Mouse (Mus musculus) MEL (cell line): ENCODE data around the gene Fancc. TPM values are rescaled to one million over a fixed set of nuclear protein-coding genes. Genes with fewer than 3 reads are reported as not detected.

Experiments
- DNase-seq: peaks from one replicate; pipeline ENCODE4 v3.0.0; 2011; ENCODE audit warnings: low read depth, low spot score
- H3K27ac ChIP-seq: 2 replicates; pipeline ENCODE4 v1.5.1; 2012; ENCODE audit warnings: low read depth, mild to moderate bottlenecking, control low read depth, low read length, moderate library complexity; ENCODE audit not compliant: control insufficient read depth
- H3K27me3 ChIP-seq, 2 experiments: fragments of 150-350 bp in 1 of 2; sonication (generic) in 1 of 2; 2 replicates each; pipeline ENCODE4 v1.6.1; 2012; ENCODE audit warnings: low read length in 2 of 2, mild to moderate bottlenecking in 2 of 2, improper control_type of control experiment in 1 of 2, moderate library complexity in 1 of 2; ENCODE audit not compliant: insufficient read depth in 2 of 2, control insufficient read depth in 1 of 2
- H3K36me3 ChIP-seq, 2 experiments: 2 replicates each; pipeline ENCODE4 v1.6.1; 2012 to 2014; ENCODE audit warnings: low read length in 2 of 2, improper control_type of control experiment in 1 of 2, inconsistent platforms in 1 of 2, mild to moderate bottlenecking in 1 of 2; ENCODE audit not compliant: insufficient read depth in 2 of 2, control insufficient read depth in 1 of 2
- H3K4me1 ChIP-seq, 2 experiments: fragments of 150-350 bp in 1 of 2; sonication (generic) in 1 of 2; 2 replicates each; pipeline ENCODE4 v1.6.1; 2012; ENCODE audit warnings: low read length in 2 of 2, improper control_type of control experiment in 1 of 2, mild to moderate bottlenecking in 1 of 2; ENCODE audit not compliant: insufficient read depth in 2 of 2, control insufficient read depth in 1 of 2
- H3K4me3 ChIP-seq, 2 experiments: fragments of 150-350 bp in 1 of 2; sonication (generic) in 1 of 2; 2 replicates each; pipeline ENCODE4 v1.5.1; 2012; ENCODE audit warnings: low read depth in 2 of 2, low read length in 2 of 2, mild to moderate bottlenecking in 2 of 2, moderate library complexity in 2 of 2, control low read depth in 1 of 2, improper control_type of control experiment in 1 of 2; ENCODE audit not compliant: control insufficient read depth in 1 of 2, insufficient read depth in 1 of 2
- H3K79me2 ChIP-seq: 2 replicates; pipeline ENCODE4 v1.6.1; 2012; ENCODE audit warnings: mild to moderate bottlenecking, low read length, moderate library complexity; ENCODE audit not compliant: control insufficient read depth, poor library complexity, insufficient read depth
- H3K9ac ChIP-seq: 2 replicates; pipeline ENCODE4 v1.6.1; 2012; ENCODE audit warnings: low read depth, mild to moderate bottlenecking, control low read depth, low read length, moderate library complexity; ENCODE audit not compliant: control insufficient read depth, poor library complexity, severe bottlenecking
- H3K9me3 ChIP-seq: fragments of 150-350 bp; sonication (generic); replicated peaks from 2 replicates; pipeline ENCODE4 v1.6.1; 2012; ENCODE audit warnings: mild to moderate bottlenecking, low read length, improper control_type of control experiment, moderate library complexity; ENCODE audit not compliant: insufficient read depth
- BHLHE40 ChIP-seq: IDR thresholded peaks from 2 replicates; pipeline ENCODE4 v1.6.1; 2012; ENCODE audit warnings: low read depth, mild to moderate bottlenecking, inconsistent platforms, low read length, improper control_type of control experiment, borderline replicate concordance
- CHD1 ChIP-seq: IDR thresholded peaks from 2 replicates; pipeline ENCODE4 v1.6.1; 2012; ENCODE audit warnings: low read depth, mild to moderate bottlenecking, inconsistent platforms, low read length, improper control_type of control experiment
- ELF1 ChIP-seq: IDR thresholded peaks from 2 replicates; pipeline ENCODE4 v1.6.1; 2014; ENCODE audit warnings: low read depth, mild to moderate bottlenecking, inconsistent platforms, low read length, improper control_type of control experiment, moderate library complexity
- GABPA ChIP-seq: IDR thresholded peaks from 2 replicates; pipeline ENCODE4 v1.6.1; 2012; ENCODE audit warnings: low read depth, mild to moderate bottlenecking, inconsistent platforms, low read length, improper control_type of control experiment, moderate library complexity
- GATA1 ChIP-seq: IDR thresholded peaks from 2 replicates; pipeline ENCODE4 v1.6.1; 2011; ENCODE audit warnings: low read depth, low read length, improper control_type of control experiment
- HCFC1 ChIP-seq: IDR thresholded peaks from 2 replicates; pipeline ENCODE4 v1.6.1; 2012; ENCODE audit warnings: low read depth, mild to moderate bottlenecking, inconsistent platforms, low read length, improper control_type of control experiment, moderate library complexity
- MAFK ChIP-seq: IDR thresholded peaks from 2 replicates; pipeline ENCODE4 v1.6.1; 2011; ENCODE audit warnings: low read depth, mild to moderate bottlenecking, low read length, improper control_type of control experiment, borderline replicate concordance
- MAX ChIP-seq: IDR thresholded peaks from 2 replicates; pipeline ENCODE4 v1.6.1; 2011; ENCODE audit warnings: low read length, improper control_type of control experiment
- MXI1 ChIP-seq: IDR thresholded peaks from 2 replicates; pipeline ENCODE4 v1.6.1; 2011; ENCODE audit warnings: mild to moderate bottlenecking, low read depth, low read length, improper control_type of control experiment
- NELFE ChIP-seq: IDR thresholded peaks from 2 replicates; pipeline ENCODE4 v1.6.1; 2011; ENCODE audit warnings: low read depth, low read length, improper control_type of control experiment
- RCOR1 ChIP-seq: IDR thresholded peaks from 2 replicates; pipeline ENCODE4 v1.6.1; 2012; ENCODE audit warnings: low read depth, mild to moderate bottlenecking, inconsistent platforms, low read length, improper control_type of control experiment
- TCF12 ChIP-seq: IDR thresholded peaks from 2 replicates; pipeline ENCODE4 v1.6.1; 2014; ENCODE audit warnings: low read depth, mild to moderate bottlenecking, inconsistent platforms, low read length, improper control_type of control experiment, moderate library complexity
- USF2 ChIP-seq, 2 experiments: IDR thresholded peaks; 2 replicates each; pipeline ENCODE4 v1.6.1; 2011 to 2012; ENCODE audit warnings: improper control_type of control experiment in 2 of 2, low read length in 2 of 2, borderline replicate concordance in 1 of 2, inconsistent platforms in 1 of 2, low read depth in 1 of 2, mild to moderate bottlenecking in 1 of 2; ENCODE audit not compliant: insufficient read depth in 1 of 2
- ZC3H11A ChIP-seq: IDR thresholded peaks from 2 replicates; pipeline ENCODE4 v1.6.1; 2012; ENCODE audit warnings: low read depth, mild to moderate bottlenecking, inconsistent platforms, low read length, improper control_type of control experiment
- ZKSCAN1 ChIP-seq: IDR thresholded peaks from 2 replicates; pipeline ENCODE4 v1.6.1; 2012; ENCODE audit warnings: low read depth, mild to moderate bottlenecking, inconsistent platforms, low read length, improper control_type of control experiment, moderate library complexity
- polyA plus RNA-seq, 2 experiments: library from polyadenylated mRNA; stranded (reverse) in 1 of 2; unstranded in 1 of 2; fragments of >175 nt in 1 of 2; fragments of >200 nt in 1 of 2; gene quantifications; 2 replicates each; pipeline versions ENCODE4 v1.2.1 to v1.2.4; 2012; ENCODE audit warnings: low replicate concordance in 2 of 2, low read depth in 1 of 2; ENCODE audit not compliant: insufficient read length in 2 of 2, insufficient read depth in 1 of 2, missing spikeins in 1 of 2
- total RNA-seq: library from RNA; depleted of rRNA; stranded (reverse); fragments of 300-350 nt; gene quantifications from 2 replicates; pipeline ENCODE4 v1.2.3, GENCODE M21; 2012

The Fancc gene
- total and polyA plus RNA-seq, 3 experiments, result 4.0 to 5.5 TPM; not detected in 1

GRCm38 (mm10) chr13:63544967-63545253 lies 47.8 kb upstream of the Fancc start:
- Histone ChIP-seq H3K4me3 (no peak overlapping the region), H3K27ac (no peak overlapping the region), H3K36me3 (peaks cover 0 to 40% of the 10 kb centered on the region in 2 experiments; a peak in 2 of 4 replicates), H3K9ac (no peak overlapping the region), H3K27me3 (no peaks in the 10 kb centered on the region), H3K79me2 (peaks cover 8% of the 10 kb centered on the region), H3K9me3 (no peaks in the 10 kb centered on the region), H3K4me1 (no peaks in the 10 kb centered on the region; a peak in 1 of 4 replicates)
- TF ChIP-seq ZKSCAN1 (no peak), GABPA (no peak), TCF12 (no peak), MXI1 (no peak), USF2 (IDR thresholded peaks at IDR 0.05; ENCODE audit: borderline replicate concordance in 1 of 2, insufficient read depth in 1 of 2, low read depth in 1 of 2, low read length in 2 of 2) (no peak), RCOR1 (no peak), MAX (no peak), MAFK (no peak), ELF1 (no peak), ZC3H11A (no peak), GATA1 (no peak)
- DNase-seq, result no peak

GRCm38 (mm10) chr13:63544119-63544966 lies 47.3 kb upstream of the Fancc start:
- DNase-seq, result no peak
- Histone ChIP-seq H3K4me3 (no peak overlapping the region), H3K36me3 (peaks cover 0 to 43% of the 10 kb centered on the region in 2 experiments; a peak in 2 of 4 replicates), H3K27ac (no peak overlapping the region), H3K9ac (no peak overlapping the region), H3K27me3 (no peaks in the 10 kb centered on the region), H3K9me3 (no peaks in the 10 kb centered on the region), H3K79me2 (peaks cover 5% of the 10 kb centered on the region), H3K4me1 (no peaks in the 10 kb centered on the region)
- TF ChIP-seq BHLHE40, result no peak
- no peak for TF ChIP-seq HCFC1
- TF ChIP-seq CHD1, result no peak
- TF ChIP-seq NELFE, result no peak
